Mouse (Mus musculus) small intestine, adult 2 months (tissue): ENCODE measurements at regions not wholly inside any gene's neighbourhood (a gene's known extent, or its start where the extent isn't known, plus 50 kb on each side); places are given as distances from the start of the nearest gene placed in this dataset.

ENCODE experiments used
- CTCF ChIP-seq: fragments of 200-500 bp; IDR thresholded peaks from 2 replicates; pipeline ENCODE4 v1.5.1; 2012; ENCODE audit warnings: low read depth, mild to moderate bottlenecking, control low read depth, inconsistent platforms, low read length, moderate library complexity, mixed read lengths; ENCODE audit not compliant: insufficient replicate concordance, insufficient read length; ENCODE audit errors: extremely low read depth
- POLR2A ChIP-seq: fragments of 200-500 bp; IDR thresholded peaks from 2 replicates; pipeline ENCODE4 v1.6.1; 2012; ENCODE audit warnings: low read depth, mild to moderate bottlenecking, control low read depth, inconsistent platforms, low read length, moderate library complexity

DNA sequence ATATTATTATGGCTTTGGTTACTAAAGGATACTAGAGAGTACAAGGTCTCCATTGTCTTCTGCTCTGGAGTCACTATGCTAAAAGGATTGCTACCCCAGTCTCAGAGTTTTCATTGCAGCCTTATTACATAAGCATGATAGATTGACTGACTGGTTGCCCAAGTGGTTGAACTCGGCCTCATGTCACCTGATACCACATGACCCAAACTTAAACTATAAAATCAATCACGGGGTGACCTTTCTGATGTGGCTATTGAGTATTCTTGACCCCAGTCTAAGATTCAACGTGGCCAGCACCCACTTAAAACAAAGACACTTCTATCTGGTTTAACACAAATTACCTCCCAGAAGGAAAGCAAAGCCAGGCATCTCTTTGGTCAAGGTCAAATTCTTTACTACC is 100.8 kb downstream of the Gm19935 start:
- TF ChIP-seq CTCF: no peak
- TF ChIP-seq POLR2A: no peak
